Mouse (Mus musculus) adrenal gland, adult (tissue): ENCODE data around the gene Teddm1a.

ENCODE experiments used
- DNase-seq, 2 experiments: peaks; one replicate each; pipeline ENCODE4 v3.0.0; 2022 to 2023; ENCODE audit warnings: low spot score in 1 of 2; ENCODE audit not compliant: inconsistent age in 2 of 2

The Teddm1a gene

DNA sequence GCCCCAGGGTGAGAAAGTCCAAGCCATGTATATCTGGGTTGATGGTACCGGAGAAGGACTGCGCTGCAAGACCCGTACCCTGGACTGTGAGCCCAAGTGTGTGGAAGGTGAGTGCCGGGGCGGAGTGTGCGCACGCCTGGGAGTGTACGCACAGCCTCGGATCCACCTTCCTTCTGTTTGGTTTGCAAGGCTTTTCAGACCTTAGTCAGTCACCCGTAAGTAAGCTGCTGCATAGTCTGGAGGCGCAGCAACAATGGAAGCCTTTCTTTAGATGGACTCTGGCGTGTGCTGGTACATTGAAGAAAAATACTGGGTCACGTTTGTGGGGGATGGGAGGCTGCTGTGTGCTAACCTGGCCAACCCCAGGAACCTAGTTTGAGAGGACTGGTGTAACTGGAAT lies 11.5 kb downstream of the Teddm1a start:
- DNase-seq, result peak in 1 of 2 experiments; percentile 48

- no peak for DNase-seq
Observed at GRCm38 (mm10) chr1:153904236-153904635, 12.7 kb downstream of the Teddm1a start.

DNA sequence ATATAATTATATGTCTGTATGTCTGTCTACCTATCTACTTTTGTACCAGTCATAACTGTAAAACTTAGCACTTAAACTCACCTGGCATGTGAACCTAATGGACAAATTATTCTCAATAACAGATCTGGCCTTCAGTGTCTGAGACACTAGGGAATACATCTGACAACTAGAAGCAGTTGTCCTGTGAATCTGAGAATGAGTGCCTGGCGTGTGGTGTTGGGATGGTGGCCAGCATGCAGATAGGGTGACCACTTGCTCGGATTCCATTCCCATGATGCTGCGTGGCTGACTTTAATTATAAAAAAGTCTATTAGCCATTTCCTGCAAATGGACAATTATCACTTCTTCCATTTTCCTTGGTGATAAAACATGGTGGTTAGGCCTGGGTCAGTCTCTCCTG lies 14.3 kb downstream of the Teddm1a start:
- peak in 1 of 2 experiments; percentile 3 for DNase-seq

DNA sequence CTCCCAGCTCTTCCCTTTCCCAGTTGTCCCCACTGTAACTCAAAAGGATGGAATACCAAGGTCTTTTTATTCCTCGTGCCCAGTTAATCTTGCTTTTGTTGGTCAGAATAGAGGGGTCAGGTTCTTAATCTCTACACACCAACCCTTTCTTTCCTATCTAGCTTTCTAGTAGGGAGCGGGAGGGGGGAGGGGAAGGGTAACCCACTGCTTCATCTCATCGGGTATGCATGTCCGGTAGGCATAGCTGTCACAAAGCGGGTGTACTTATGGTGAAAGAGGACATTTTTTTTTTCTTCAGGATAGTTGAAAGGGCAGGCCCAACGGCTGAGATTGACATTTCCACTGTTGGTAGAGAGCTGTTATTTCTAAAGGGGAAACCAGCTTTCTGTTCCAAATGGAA lies 16.7 kb downstream of the Teddm1a start:
- DNase-seq, result no peak

GRCm38 (mm10) chr1:153908741-153909140 lies 17.2 kb downstream of the Teddm1a start:
- peak in 1 of 2 experiments; percentile 37 for DNase-seq

- DNase-seq, result peak in 1 of 2 experiments; percentile 44
Observed at GRCm38 (mm10) chr1:153909213-153909962, 17.8 kb downstream of the Teddm1a start.

- DNase-seq, result peak in 1 of 2 experiments; percentile 50
Observed at GRCm38 (mm10) chr1:153909963-153910291, 18.4 kb downstream of the Teddm1a start.

DNA sequence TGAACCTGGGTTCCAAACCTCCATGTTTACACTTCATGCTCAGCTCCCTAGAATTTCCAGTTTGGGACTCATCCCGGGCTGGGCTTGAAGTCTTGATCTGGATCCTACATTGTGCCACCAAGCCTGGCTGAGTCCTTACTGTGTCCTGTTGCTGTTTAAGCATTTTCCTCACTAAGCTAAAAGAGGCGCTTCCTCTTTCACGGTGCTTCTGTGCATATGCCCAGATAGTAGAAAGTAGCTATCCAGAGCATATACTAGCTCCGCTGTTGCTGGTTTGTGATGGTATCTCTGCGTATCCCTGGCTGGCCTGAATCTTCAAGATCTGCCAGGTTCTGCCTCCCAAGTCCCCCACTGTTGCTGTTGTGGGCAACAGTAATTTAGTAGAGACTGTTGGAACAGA lies 18.9 kb downstream of the Teddm1a start:
- DNase-seq, result peak in 1 of 2 experiments; percentile 43

GRCm38 (mm10) chr1:153911276-153911795 lies 19.8 kb downstream of the Teddm1a start:
- DNase-seq, result peak in 1 of 2 experiments; percentile 32

- no peak for DNase-seq
Observed at GRCm38 (mm10) chr1:153913869-153914268, 22.3 kb downstream of the Teddm1a start.

- peak in 1 of 2 experiments; percentile 73 for DNase-seq
Observed at GRCm38 (mm10) chr1:153918521-153919206, 27.1 kb downstream of the Teddm1a start.

DNA sequence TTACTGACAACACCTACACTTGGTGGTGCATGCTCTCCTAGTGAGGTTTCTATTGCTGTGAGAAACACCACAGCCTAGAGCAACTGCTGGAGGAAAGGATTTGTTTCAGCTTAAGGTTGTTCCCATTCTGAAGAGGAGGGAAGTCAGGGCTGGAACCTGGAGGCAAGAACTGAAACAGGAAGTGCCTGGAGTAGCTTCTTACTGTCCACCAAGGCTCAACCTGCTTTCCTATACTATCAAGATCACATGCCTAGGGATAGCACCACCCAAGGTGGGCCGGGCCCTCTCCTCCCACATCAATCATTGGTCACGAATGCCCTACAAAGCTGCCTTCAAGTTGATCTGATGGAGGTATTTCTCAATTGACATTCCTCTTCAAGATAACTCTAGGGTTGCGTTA lies 30.1 kb downstream of the Teddm1a start:
- DNase-seq, result peak in 1 of 2 experiments; percentile 27

- peak; percentile 66 to 91 for DNase-seq
Observed at GRCm38 (mm10) chr1:153922571-153923021, 31.1 kb downstream of the Teddm1a start.

DNA sequence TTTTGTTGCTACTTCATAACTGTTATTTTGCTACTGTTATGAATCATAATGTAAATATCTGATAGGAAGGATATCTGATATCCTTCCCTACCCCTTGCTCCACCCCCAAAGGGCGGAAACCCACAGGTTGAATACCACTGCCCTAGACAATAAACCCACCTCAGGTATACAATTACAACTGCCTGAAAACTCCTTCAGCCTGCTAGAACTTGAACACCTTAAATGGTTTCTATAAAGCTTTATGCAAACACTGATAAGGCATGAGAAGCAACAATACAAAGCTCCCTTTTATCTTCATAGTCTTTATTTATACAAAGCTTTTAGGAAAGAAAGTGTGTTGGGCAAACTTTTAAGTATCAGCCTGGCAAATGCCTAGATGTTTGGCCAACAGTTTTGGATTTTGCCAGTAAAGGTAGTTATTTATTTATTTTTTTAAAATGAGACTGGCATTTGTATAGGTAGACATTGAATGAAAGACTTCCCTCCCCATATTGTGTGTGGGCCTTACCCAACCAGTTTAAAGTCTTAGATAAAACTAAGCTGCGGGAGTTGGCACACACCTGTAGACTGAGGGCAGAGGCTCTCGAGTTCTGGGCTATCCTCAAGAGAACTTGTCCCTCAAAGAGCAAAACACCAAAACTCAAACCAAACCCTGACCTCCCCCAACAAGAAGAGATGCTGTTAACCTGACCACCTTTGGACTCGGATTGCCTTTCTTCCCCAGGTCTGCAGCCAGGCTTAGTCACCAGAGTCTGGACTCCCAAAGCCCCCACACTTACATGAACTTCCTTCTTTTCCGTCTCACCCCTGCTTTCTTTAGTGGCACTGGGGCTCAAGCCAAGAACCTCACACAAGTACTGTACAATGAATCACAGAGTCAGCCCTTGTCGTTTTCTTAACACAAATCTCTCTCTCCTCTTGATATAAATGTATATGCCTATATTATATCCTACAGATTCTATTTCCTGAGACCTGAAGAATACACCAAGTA lies 33.1 kb downstream of the Teddm1a start:
- DNase-seq, result no peak

DNA sequence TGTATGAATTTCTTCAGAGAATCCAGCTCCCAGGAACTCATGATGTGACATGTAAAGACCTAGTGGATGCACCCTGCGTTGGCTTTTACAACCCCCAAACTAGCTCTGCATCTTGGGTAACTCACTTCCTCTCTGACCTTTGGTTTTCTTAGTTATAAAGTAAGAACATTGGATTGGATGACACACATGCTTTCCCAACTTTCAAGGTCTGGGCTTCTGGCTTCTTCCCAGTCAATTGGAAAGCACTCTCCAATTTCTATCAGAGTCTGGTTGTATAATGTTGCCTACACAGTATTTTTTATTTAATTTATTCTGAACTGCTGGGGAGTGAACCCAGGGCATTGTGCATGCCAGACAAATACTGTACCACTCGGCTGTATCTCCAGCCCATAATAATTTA lies 38.9 kb downstream of the Teddm1a start:
- peak; percentile 60 to 91 for DNase-seq

DNA sequence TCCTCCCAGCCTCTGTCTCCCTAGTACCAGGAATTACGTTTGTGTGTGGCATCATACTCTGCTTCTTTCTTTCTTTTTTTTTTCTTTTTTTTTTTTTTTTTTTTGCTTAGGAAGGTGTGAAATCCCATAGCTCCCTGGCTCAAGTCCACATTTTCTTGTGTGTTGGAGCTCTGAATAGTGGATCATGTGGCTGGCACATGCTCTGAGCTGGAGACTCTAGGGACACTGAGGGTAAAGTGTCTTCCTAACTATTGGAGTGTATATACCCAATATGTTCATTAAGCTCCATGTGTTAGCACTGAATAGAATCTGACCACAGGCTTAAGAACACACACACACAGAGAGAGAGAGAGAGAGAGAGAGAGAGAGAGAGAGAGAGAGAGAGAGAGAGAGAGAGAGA lies 42.2 kb downstream of the Teddm1a start:
- DNase-seq, result no peak

- no peak for DNase-seq
Observed at GRCm38 (mm10) chr1:153935844-153936380, 44.4 kb downstream of the Teddm1a start.

- no peak for DNase-seq
Observed at GRCm38 (mm10) chr1:153937025-153937424, 45.5 kb downstream of the Teddm1a start.

DNA sequence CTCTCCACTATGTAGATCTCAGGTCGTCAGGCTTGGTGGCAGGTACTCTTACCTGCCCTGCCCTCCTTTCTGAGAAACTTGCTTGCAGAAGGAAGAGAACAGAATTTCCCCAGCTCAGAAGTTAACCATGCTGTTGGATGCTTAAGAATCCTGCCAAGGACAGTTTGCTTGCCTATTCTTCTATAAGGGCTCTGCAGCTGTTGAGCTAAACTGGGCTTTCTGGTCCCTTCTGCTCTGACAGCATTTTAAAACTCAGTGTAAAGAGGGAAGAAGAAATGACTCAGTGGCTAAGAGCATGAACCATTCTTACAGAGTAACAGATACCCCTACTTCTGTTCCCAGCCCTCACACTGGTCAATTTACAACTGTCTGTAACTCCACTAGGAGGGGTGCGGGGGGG lies 49.4 kb downstream of the Teddm1a start:
- DNase-seq, result peak in 1 of 2 experiments; percentile 44
